Mouse (Mus musculus): Measurements from ENCODE around the gene Mtmr6.
A peak's percentile ranks its signal among the peaks of the same experiment; 100 is the strongest.

The Mtmr6 gene

DNA sequence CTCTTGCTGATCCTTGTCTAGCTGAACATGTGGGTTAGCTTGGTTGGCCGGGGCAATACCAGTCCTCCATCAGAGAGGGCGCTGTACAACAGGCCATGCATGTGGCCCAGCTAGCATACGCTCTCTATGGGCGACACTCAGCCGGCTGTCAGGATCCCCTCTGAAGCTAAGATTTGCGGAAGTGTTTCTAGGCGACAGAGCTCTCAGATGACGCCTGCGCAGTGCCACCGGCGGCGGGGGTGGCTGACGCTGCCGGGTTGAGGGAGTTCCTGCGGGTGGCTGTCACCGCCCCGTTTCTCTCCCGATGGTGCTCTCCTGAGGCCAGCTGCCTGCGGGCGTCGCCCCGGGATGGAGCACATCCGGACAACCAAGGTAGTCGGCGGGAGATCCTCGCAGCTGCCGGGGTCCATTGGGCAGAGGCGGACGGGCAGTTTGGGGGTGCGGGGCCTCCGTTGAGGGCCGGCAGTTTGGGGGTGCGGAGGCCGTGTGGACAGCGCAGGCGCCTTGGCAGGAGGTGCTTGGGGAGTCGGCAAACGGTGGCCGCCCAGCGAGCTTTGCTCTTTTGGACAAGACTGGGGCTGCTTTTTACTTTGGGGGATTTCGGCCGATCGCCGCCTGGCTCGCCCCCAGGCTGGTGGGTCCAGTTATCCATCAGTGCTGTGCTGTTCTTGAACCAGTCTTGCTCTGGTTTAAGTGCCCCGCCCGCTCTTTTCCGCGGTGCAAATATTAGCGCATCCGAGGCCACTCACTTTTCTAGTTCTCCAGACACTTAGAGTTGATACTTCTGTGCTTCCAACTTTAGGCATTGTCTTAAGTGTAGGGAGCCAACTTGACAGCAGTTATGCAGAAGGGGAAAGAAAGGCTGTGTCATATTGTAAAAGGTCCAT is at the start of gene Mtmr6:
Mtmr6 (plus strand) TSS at position 239 of the 887 bp plus-strand sequence.
- peak; percentile 94 for DNase-seq (ENCODE audit: low spot score)

GRCm38 (mm10) chr14:60216125-60216524 is 48.9 kb upstream of the Mtmr6 start:
- no peak for DNase-seq (ENCODE audit: low spot score)

- no peak for DNase-seq (ENCODE audit: low spot score)
Measured at GRCm38 (mm10) chr14:60217616-60218015, 47.4 kb upstream of the Mtmr6 start.

- no peak for DNase-seq (ENCODE audit: low spot score)
Measured at GRCm38 (mm10) chr14:60219886-60220285, 45.1 kb upstream of the Mtmr6 start.

GRCm38 (mm10) chr14:60238551-60238950 is 26.5 kb upstream of the Mtmr6 start:
- no peak for DNase-seq (ENCODE audit: low spot score)

- no peak for DNase-seq (ENCODE audit: low spot score)
Measured at GRCm38 (mm10) chr14:60250366-60250765, 14.7 kb upstream of the Mtmr6 start.

DNA sequence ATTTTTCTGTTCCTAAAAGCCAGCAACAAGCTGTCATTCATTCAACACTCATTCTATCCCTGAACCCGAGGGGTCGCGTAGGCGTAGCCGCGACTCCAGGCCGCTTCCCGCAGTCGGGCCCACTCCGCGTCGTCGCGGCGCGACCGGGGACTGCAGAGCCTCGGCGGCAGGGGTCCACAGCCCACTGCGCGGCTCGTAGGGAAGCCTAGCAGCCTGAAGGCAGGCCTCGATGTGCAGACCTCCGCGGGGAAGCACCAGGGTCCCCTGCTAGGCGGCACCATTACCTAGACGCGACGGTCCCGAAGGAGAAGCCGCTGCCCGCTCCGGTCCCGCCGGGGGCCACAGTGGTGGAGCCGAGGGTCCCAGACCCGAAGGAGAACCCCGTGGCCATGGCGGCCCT is 14.1 kb upstream of the Mtmr6 start:
- no peak for DNase-seq (ENCODE audit: low spot score)

DNA sequence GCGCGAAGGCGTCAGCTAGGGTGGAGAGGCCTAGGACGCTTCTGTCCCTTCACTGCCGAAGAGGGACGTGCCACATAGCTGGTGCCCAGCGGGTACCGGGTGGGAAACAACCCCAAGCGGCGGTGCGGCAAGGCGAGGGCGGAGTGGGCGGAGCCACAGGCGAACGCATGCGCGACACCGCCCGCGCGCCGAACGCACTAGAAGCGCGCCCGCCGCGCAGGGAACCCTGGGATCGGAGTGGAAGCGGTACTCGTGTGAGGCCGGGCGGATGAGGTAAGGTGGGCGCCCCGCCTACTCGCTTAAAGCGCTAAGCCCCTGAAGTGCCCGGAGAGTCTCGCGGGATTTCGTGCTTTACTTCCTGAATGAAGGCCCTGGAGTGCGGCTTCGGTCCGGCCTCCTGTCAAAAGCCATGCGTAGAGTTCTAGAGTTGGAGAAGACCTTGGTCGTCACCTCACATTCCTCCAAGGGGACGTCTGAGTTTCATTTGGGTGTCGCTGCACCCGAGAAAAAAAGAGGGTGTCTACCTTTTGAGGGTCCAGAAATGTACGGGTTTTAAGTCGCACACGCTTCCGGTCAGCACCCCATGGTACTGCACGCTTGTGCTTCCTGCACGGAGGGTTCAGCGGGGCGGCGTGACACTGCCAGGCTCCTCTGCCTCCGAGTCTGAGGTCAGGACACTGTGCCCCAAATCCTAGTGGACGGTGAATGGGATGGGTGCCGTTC is 13.6 kb upstream of the Mtmr6 start, which contains the start of the genes Nupl1 and Gm49336:
Nupl1 (minus strand) TSS at position 151 of the 723 bp plus-strand sequence.
Gm49336 (minus strand) TSS at position 227 of the 723 bp plus-strand sequence.
- DNase-seq (ENCODE audit: low spot score) = peak; percentile 98

- DNase-seq (ENCODE audit: low spot score) = no peak
Measured at GRCm38 (mm10) chr14:60252004-60253000, 12.7 kb upstream of the Mtmr6 start.

GRCm38 (mm10) chr14:60253466-60253865 is 11.6 kb upstream of the Mtmr6 start:
- no peak for DNase-seq (ENCODE audit: low spot score)

DNA sequence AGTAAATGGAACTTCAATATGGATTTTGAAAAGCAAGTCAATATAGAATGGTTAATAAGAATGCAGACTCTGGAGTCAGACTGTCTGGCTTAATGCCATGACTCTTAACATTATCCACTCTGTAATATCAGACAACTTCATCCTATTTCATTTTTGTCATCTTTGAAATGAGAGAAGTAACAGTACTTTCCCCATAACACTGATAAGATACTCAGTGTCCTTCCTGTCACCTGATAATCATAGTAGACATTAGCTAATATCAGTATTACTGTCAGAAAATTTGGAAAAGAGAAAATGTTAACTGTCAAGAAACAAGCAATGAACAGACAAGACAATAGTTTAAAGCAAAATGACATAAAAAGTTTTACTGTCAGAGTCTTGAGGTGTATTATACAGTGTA is 10.3 kb upstream of the Mtmr6 start:
- no peak for DNase-seq (ENCODE audit: low spot score)

DNA sequence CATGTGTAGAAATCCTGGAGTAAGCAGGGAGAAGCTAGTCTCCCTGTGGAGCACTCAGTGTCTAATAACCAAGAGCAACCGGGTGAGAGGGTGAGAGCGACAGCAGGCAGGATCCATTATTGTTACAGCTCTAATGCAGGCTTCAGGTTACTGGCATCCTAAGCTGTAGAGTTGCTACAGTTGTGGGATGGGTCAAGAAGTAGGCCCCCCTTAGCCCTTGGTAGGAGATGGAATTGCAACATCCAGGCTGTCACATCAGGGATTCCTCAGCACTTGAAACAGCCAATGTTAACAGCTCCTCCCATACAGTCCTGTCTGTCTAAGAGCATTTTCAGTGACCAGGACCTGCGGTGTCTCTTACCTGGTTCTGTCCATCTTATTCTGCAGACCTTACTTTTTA is 8.7 kb upstream of the Mtmr6 start:
- no peak for DNase-seq (ENCODE audit: low spot score)

DNA sequence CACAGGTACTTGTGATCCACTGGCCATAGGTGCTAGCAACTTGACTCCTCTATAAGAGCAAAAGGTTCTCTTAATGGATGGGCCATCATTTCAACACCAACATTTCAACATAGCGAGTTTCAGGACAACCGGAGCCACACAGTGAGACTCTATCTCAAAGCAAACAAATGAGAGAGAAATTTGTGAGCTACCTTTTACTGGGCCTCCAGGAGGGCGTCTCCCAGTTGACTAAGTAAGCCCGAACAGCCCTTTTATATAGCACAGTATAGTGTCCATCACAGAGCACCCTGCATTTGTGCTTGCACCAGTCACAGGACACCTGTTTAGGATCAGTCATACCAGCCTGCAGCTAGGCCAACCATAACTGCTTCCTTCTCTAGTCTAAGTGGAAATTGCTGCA is 7.9 kb upstream of the Mtmr6 start:
- no peak for DNase-seq (ENCODE audit: low spot score)

- DNase-seq (ENCODE audit: low spot score) = no peak
Measured at GRCm38 (mm10) chr14:60257851-60258250, 7.2 kb upstream of the Mtmr6 start.

- peak; percentile 16 for DNase-seq (ENCODE audit: low spot score)
Measured at GRCm38 (mm10) chr14:60262316-60262715, 2.7 kb upstream of the Mtmr6 start.

- DNase-seq (ENCODE audit: low spot score) = no peak
Measured at GRCm38 (mm10) chr14:60269333-60269732, 4.3 kb downstream of the Mtmr6 start.

DNA sequence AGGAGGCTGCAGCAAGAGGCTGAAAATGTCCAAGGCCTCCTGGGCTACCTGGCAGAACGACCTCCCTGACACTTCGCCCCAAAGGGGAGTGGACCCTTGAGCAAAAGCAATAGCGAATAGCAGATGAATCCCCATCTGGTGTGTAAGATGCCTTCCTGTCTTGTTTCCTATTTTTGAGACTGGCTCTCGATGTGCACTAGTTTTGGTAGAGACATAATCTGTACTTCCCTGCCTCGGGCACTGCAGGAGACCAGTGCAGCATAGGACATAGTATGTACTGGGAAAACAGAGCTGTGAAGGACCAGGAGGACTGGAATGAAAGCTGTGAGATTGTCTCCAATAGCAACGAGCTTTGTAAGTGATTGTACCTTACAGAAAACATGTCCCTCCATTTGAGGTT is 8.3 kb downstream of the Mtmr6 start:
- DNase-seq (ENCODE audit: low spot score) = no peak

GRCm38 (mm10) chr14:60275301-60276276 is 10.6 kb downstream of the Mtmr6 start:
- no peak for DNase-seq (ENCODE audit: low spot score)

- peak; percentile 56 for DNase-seq (ENCODE audit: low spot score)
Measured at GRCm38 (mm10) chr14:60286194-60286863, 21.3 kb downstream of the Mtmr6 start.

- DNase-seq (ENCODE audit: low spot score) = no peak
Measured at GRCm38 (mm10) chr14:60290363-60290762, 25.3 kb downstream of the Mtmr6 start.

All from urinary bladder, postnatal 14 days (tissue).